Mouse (Mus musculus) intestine, embryonic 16.5 days (tissue): ENCODE measurements around the gene Tmed10. TPM values are rescaled to one million over a fixed set of nuclear protein-coding genes. Genes with fewer than 3 reads are reported as not detected.
A peak's percentile ranks its signal among the peaks of the same experiment; 100 is the strongest.

ENCODE experiments used
- ATAC-seq: fragments of 200-750 bp; cut with Nextera tagmentation; 2 replicates; pipeline ENCODE4 v1.8.0; 2017; ENCODE audit warnings: moderate TSS enrichment, moderate library complexity
- H3K27ac ChIP-seq: fragments of 300-500 bp; sonication (generic); 2 replicates; pipeline ENCODE4 v1.5.1; 2014; ENCODE audit warnings: mild to moderate bottlenecking, low read length
- H3K27me3 ChIP-seq: fragments of 300-500 bp; sonication (generic); replicated peaks from 2 replicates; pipeline ENCODE4 v1.6.1; 2014; ENCODE audit warnings: low read length, control low read depth, mixed read lengths; ENCODE audit not compliant: control insufficient read depth, insufficient read depth
- H3K36me3 ChIP-seq: fragments of 300-500 bp; sonication (generic); 2 replicates; pipeline ENCODE4 v1.6.1; 2014; ENCODE audit warnings: low read length, control low read depth; ENCODE audit not compliant: control insufficient read depth, insufficient read depth
- H3K4me1 ChIP-seq: fragments of 300-500 bp; sonication (generic); 2 replicates; pipeline ENCODE4 v1.6.1; 2014; ENCODE audit warnings: low read length, control low read depth, mixed read lengths; ENCODE audit not compliant: control insufficient read depth, insufficient read depth
- H3K4me2 ChIP-seq: fragments of 300-500 bp; sonication (generic); 2 replicates; pipeline ENCODE4 v1.6.1; 2014; ENCODE audit warnings: low read depth, low read length, control low read depth
- H3K4me3 ChIP-seq: fragments of 300-500 bp; sonication (generic); 2 replicates; pipeline ENCODE4 v1.5.1; 2014; ENCODE audit warnings: mild to moderate bottlenecking, low read length
- H3K9ac ChIP-seq: fragments of 300-500 bp; sonication (generic); 2 replicates; pipeline ENCODE4 v1.6.1; 2014; ENCODE audit warnings: low read depth, low read length
- H3K9me3 ChIP-seq: fragments of 300-500 bp; sonication (generic); 2 replicates; pipeline ENCODE4 v1.6.1; 2016; ENCODE audit warnings: low read length, control low read depth; ENCODE audit not compliant: control insufficient read depth
- WGBS: fragments of 180-500 bp; shearing (Covaris S2); extraction: QIAGEN DNeasy Blood & Tissue Kit; methylation state at CpG from one replicate; pipeline ENCODE4 v1.1.7; 2014; 5-methylcytosine and 5-hydroxymethylcytosine counted together
- polyA plus RNA-seq: library from polyadenylated mRNA; unstranded; fragments of >200 nt; fragmentation: Nextera tagmentation; extraction: Ambion mirVana; gene quantifications from 2 replicates; pipeline ENCODE4 v1.2.1, GENCODE M21; 2015

The Tmed10 gene
- polyA plus RNA-seq, 1 experiment from 2014 or later: 352 TPM

GRCm38 (mm10) chr12:85342310-85342709 is 32.3 kb downstream of the Tmed10 start:
- Histone ChIP-seq H3K4me2 (no peak overlapping the region), H3K27me3 (no peaks in the 10 kb centered on the region), H3K9me3 (no peaks in the 10 kb centered on the region), H3K4me1 (peaks cover 18% of the 10 kb centered on the region), H3K9ac (no peak overlapping the region), H3K36me3 (no peaks in the 10 kb centered on the region), H3K4me3 (no peak overlapping the region), H3K27ac (no peak overlapping the region)
- ATAC-seq: peak; percentile 12; the same call in 1 of the 2 replicates
- WGBS: 76% methylated on average over 4 of the region's 4 CpGs

DNA sequence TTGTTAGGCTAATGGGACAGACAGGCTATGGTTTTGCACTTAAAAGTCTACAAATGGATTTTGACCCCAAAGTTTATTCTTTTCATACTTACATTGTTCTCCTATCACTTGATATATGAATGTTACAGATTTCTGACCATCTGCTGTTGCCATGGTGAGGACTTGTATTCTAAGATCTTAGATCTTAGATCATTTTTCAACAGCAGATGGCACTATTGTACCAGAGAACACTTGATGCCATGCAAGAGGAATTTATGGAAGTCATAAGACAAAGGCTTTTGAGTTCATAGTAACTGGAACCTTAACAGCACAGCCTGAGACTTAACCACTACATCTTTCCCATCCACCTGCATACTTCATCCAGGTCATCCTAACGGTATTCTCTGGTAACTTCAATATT is 33.5 kb downstream of the Tmed10 start:
- ATAC-seq: 0 out of 2 replicates have a peak, but pooled peaks have one; percentile 9
- Histone ChIP-seq H3K27me3 (no peaks in the 10 kb centered on the region), H3K4me1 (peaks cover 19% of the 10 kb centered on the region), H3K9me3 (no peaks in the 10 kb centered on the region), H3K4me3 (no peak overlapping the region), H3K36me3 (no peaks in the 10 kb centered on the region), H3K4me2 (no peak overlapping the region), H3K9ac (no peak overlapping the region), H3K27ac (no peak overlapping the region)
- 50% methylated on average over 1 of the region's 1 CpGs for WGBS

- ATAC-seq: no peak
- 37% methylated on average over 4 of the region's 4 CpGs for WGBS
- no peaks in the 10 kb centered on the region for H3K9me3 ChIP-seq
- peak overlapping the region; percentile 32 for H3K4me3 ChIP-seq
- H3K36me3 ChIP-seq: no peaks in the 10 kb centered on the region
- H3K4me2 ChIP-seq: peak overlapping the region; percentile 67
- peaks cover 19% of the 10 kb centered on the region for H3K4me1 ChIP-seq
- no peaks in the 10 kb centered on the region for H3K27me3 ChIP-seq
- H3K9ac ChIP-seq: no peak overlapping the region
- no peak overlapping the region; the same call in 1 of the 2 replicates for H3K27ac ChIP-seq
Measured at GRCm38 (mm10) chr12:85339947-85340346, 34.7 kb downstream of the Tmed10 start.

GRCm38 (mm10) chr12:85339243-85339729 is 35.4 kb downstream of the Tmed10 start, which contains the start of gene Nek9:
Gene Nek9 (minus strand): TSS chr12:85339362.
- Histone ChIP-seq H3K9ac (peak within 1 kb of the TSS; percentile 98), H3K9me3 (no peaks in the 10 kb centered on the region), H3K4me3 (peak within 1 kb of the TSS; percentile 94), H3K27me3 (no peaks in the 10 kb centered on the region), H3K36me3 (no peaks in the 10 kb centered on the region), H3K27ac (peak within 1 kb of the TSS; percentile 91), H3K4me2 (peak within 1 kb of the TSS; percentile 67), H3K4me1 (peaks cover 19% of the 10 kb centered on the region)
- peak; percentile 87 for ATAC-seq
- under 1% methylated on average over 36 of the region's 36 CpGs for WGBS

- H3K27ac ChIP-seq: peak overlapping the region; percentile 91
- H3K4me1 ChIP-seq: peaks cover 19% of the 10 kb centered on the region
- ATAC-seq: peak; percentile 73
- H3K27me3 ChIP-seq: no peaks in the 10 kb centered on the region
- no peaks in the 10 kb centered on the region for H3K36me3 ChIP-seq
- H3K4me2 ChIP-seq: peak overlapping the region; percentile 67
- peak overlapping the region; percentile 94 for H3K4me3 ChIP-seq
- H3K9ac ChIP-seq: peak overlapping the region; percentile 98
- under 1% methylated on average over 42 of the region's 42 CpGs for WGBS
- no peaks in the 10 kb centered on the region for H3K9me3 ChIP-seq
Measured at GRCm38 (mm10) chr12:85338815-85339214, 35.8 kb downstream of the Tmed10 start.

GRCm38 (mm10) chr12:85337567-85338311 is 36.9 kb downstream of the Tmed10 start:
- no peak for ATAC-seq

GRCm38 (mm10) chr12:85330153-85330552 is 44.5 kb downstream of the Tmed10 start:
- Histone ChIP-seq H3K36me3 (peaks cover 13% of the 10 kb centered on the region), H3K27me3 (no peaks in the 10 kb centered on the region), H3K4me1 (no peaks in the 10 kb centered on the region), H3K27ac (no peak overlapping the region), H3K4me3 (no peak overlapping the region), H3K4me2 (no peak overlapping the region), H3K9me3 (no peaks in the 10 kb centered on the region), H3K9ac (no peak overlapping the region)
- 0 out of 2 replicates have a peak, but pooled peaks have one; percentile 44 for ATAC-seq
- 78% methylated on average over 7 of the region's 7 CpGs for whole genome bisulfite sequencing

More at GRCm38 (mm10) chr12:85337567-85338311, 36.9 kb downstream of the Tmed10 start:
- Histone ChIP-seq H3K4me3 (peak overlapping the region; percentile 94; the same call in 1 of the 2 replicates), H3K36me3 (no peaks in the 10 kb centered on the region), H3K9ac (peak overlapping the region; percentile 98; the same call in 1 of the 2 replicates), H3K4me1 (peaks cover 19% of the 10 kb centered on the region), H3K27me3 (no peaks in the 10 kb centered on the region), H3K9me3 (no peaks in the 10 kb centered on the region), H3K27ac (no peak overlapping the region; the same call in 1 of the 2 replicates), H3K4me2 (peak overlapping the region; percentile 67)
- 78% methylated on average over 6 of the region's 6 CpGs for WGBS

GRCm38 (mm10) chr12:85308651-85309050 is 66.0 kb downstream of the Tmed10 start:
- no peaks in the 10 kb centered on the region for H3K9me3 ChIP-seq
- H3K27ac ChIP-seq: no peak overlapping the region
- H3K36me3 ChIP-seq: peaks cover 19% of the 10 kb centered on the region
- no peak for ATAC-seq
- no peaks in the 10 kb centered on the region for H3K27me3 ChIP-seq
- no peak overlapping the region for H3K9ac ChIP-seq
- H3K4me1 ChIP-seq: peaks cover 3% of the 10 kb centered on the region; the same call in 1 of the 2 replicates
- 80% methylated on average over 3 of the region's 3 CpGs for WGBS
- no peak overlapping the region for H3K4me3 ChIP-seq
- no peak overlapping the region for H3K4me2 ChIP-seq

DNA sequence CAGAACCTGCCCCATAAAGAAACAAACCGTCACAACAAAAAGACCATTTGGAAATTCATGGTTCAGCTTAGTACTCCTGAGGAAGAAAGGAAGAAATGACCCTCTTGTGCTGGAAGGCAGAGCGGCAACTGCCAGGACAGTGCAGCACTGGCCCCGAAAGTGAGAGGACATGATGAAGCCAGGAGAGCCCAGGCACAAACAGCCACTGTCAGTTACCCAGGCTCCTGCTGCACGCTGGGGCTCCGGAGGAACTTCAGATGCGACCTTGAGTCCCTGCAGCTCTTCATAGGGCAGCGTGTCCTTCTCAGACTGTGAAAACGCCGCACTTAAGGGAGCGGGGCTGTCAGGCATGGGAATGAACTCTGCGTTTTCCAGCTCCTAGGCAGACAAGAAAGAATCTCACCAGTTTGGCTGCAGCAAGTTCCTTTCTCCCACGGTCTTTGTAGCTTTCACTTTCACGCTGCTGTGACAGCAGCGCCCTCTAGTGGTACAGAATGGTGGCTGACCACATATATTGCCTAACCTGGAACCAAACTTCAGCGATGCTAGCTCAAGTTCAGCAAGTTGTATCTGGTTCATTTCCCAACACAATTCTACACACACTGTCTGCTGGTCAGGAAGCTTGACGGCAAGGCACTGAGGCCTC is 69.3 kb downstream of the Tmed10 start:
- Histone ChIP-seq H3K4me3 (peak overlapping the region; percentile 5; the same call in 1 of the 2 replicates), H3K4me1 (peaks cover 3% of the 10 kb centered on the region; the same call in 1 of the 2 replicates), H3K36me3 (peaks cover 27% of the 10 kb centered on the region), H3K9me3 (no peaks in the 10 kb centered on the region), H3K27me3 (no peaks in the 10 kb centered on the region), H3K9ac (no peak overlapping the region), H3K4me2 (no peak overlapping the region), H3K27ac (0 out of 2 replicates have a peak overlapping the region, but pooled peaks have one; percentile 33)
- WGBS: 41% methylated on average over 16 of the region's 16 CpGs
- ATAC-seq: peak; percentile 62
